Mouse (Mus musculus): ENCODE data around the gene Timeless.
A peak's percentile ranks its signal among the peaks of the same experiment; 100 is the strongest.
"Not testable (repeated sequence)": the region's sequence is repeated elsewhere in the genome, so short reads cannot be mapped to it uniquely, and the experiment has no call there.

Timeless gene

GRCm38 (mm10) chr10:128231697-128232419, at the start of gene Timeless:
Gene Timeless, plus strand, starts transcription at chr10:128232065.
- DNase-seq (ENCODE audit: low read depth, low spot score): peak; percentile 57

GRCm38 (mm10) chr10:128184296-128184695, 47.6 kb upstream of the Timeless start:
- no peak for DNase-seq (ENCODE audit: low read depth, low spot score)

GRCm38 (mm10) chr10:128185277-128185940, 46.5 kb upstream of the Timeless start:
- DNase-seq (ENCODE audit: low read depth, low spot score): no peak

- no peak for DNase-seq (ENCODE audit: low read depth, low spot score)
These were observed 45.9 kb upstream of the Timeless start for GRCm38 (mm10) chr10:128185959-128186358.

GRCm38 (mm10) chr10:128187181-128187605, 44.7 kb upstream of the Timeless start:
- DNase-seq (ENCODE audit: low read depth, low spot score): no peak

GRCm38 (mm10) chr10:128188242-128188877, 43.5 kb upstream of the Timeless start:
- no peak for DNase-seq (ENCODE audit: low read depth, low spot score)

- no peak for DNase-seq (ENCODE audit: low read depth, low spot score)
These were observed 40.4 kb upstream of the Timeless start for GRCm38 (mm10) chr10:128191472-128191871.

- DNase-seq (ENCODE audit: low read depth, low spot score): not testable (repeated sequence)
These were observed 39.7 kb upstream of the Timeless start for GRCm38 (mm10) chr10:128192030-128192766.

GRCm38 (mm10) chr10:128193113-128193512, 38.8 kb upstream of the Timeless start:
- DNase-seq (ENCODE audit: low read depth, low spot score): no peak

- peak; percentile 82 for DNase-seq (ENCODE audit: low read depth, low spot score)
These were observed 37.8 kb upstream of the Timeless start, which contains the start of gene Gls2 for GRCm38 (mm10) chr10:128194024-128194550. Gene Gls2, plus strand, starts transcription at chr10:128194457.

GRCm38 (mm10) chr10:128194551-128195461, 37.1 kb upstream of the Timeless start:
- DNase-seq (ENCODE audit: low read depth, low spot score): no peak

- no peak for DNase-seq (ENCODE audit: low read depth, low spot score)
These were observed 30.0 kb upstream of the Timeless start for GRCm38 (mm10) chr10:128201856-128202255.

GRCm38 (mm10) chr10:128204941-128205340, 26.9 kb upstream of the Timeless start:
- no peak for DNase-seq (ENCODE audit: low read depth, low spot score)

- DNase-seq (ENCODE audit: low read depth, low spot score): no peak
These were observed 23.5 kb upstream of the Timeless start for GRCm38 (mm10) chr10:128208326-128208725.

GRCm38 (mm10) chr10:128209311-128210009, 22.4 kb upstream of the Timeless start:
- no peak for DNase-seq (ENCODE audit: low read depth, low spot score)

GRCm38 (mm10) chr10:128210131-128210530, 21.7 kb upstream of the Timeless start:
- DNase-seq (ENCODE audit: low read depth, low spot score): no peak

- DNase-seq (ENCODE audit: low read depth, low spot score): no peak
These were observed 20.9 kb upstream of the Timeless start for GRCm38 (mm10) chr10:128210954-128211353.

GRCm38 (mm10) chr10:128211390-128212108, 20.3 kb upstream of the Timeless start, which contains the start of gene Spryd4:
Gene Spryd4, minus strand, starts transcription at chr10:128211807.
- peak; percentile 79 for DNase-seq (ENCODE audit: low read depth, low spot score)

GRCm38 (mm10) chr10:128212148-128212547, 19.7 kb upstream of the Timeless start:
- no peak for DNase-seq (ENCODE audit: low read depth, low spot score)
